Mouse (Mus musculus) lung, embryonic 14.5 days (tissue): ENCODE data around the gene 0610040J01Rik. TPM values are rescaled to one million over a fixed set of nuclear protein-coding genes. Genes with fewer than 3 reads are reported as not detected.
A peak's percentile ranks its signal among the peaks of the same experiment; 100 is the strongest.

ENCODE experiments used
- ATAC-seq: fragments of 200-750 bp; cut with Nextera tagmentation; 2 replicates; pipeline ENCODE4 v1.8.0; 2017; ENCODE audit warnings: mild to moderate bottlenecking, moderate TSS enrichment, moderate library complexity; ENCODE audit not compliant: insufficient read depth
- DNase-seq: peaks from one replicate; pipeline ENCODE4 v3.0.0-alpha.2; 2015
- H3K27ac ChIP-seq: fragments of 300-500 bp; sonication (generic); 2 replicates; pipeline ENCODE4 v1.5.1; 2014; ENCODE audit warnings: low read depth, mild to moderate bottlenecking, moderate library complexity
- H3K27me3 ChIP-seq: fragments of 300-500 bp; sonication (generic); 2 replicates; pipeline ENCODE4 v1.6.1; 2014; ENCODE audit warnings: low read length, control low read depth; ENCODE audit not compliant: insufficient read depth
- H3K36me3 ChIP-seq: fragments of 300-500 bp; sonication (generic); 2 replicates; pipeline ENCODE4 v1.6.1; 2014; ENCODE audit warnings: control low read depth; ENCODE audit not compliant: insufficient read depth
- H3K4me1 ChIP-seq: fragments of 300-500 bp; sonication (generic); 2 replicates; pipeline ENCODE4 v1.6.1; 2014; ENCODE audit warnings: antibody characterized with exemption, control low read depth; ENCODE audit not compliant: insufficient read depth
- H3K4me2 ChIP-seq: fragments of 300-500 bp; sonication (generic); 2 replicates; pipeline ENCODE4 v1.6.1; 2014; ENCODE audit warnings: mild to moderate bottlenecking
- H3K4me3 ChIP-seq: fragments of 300-500 bp; sonication (generic); 2 replicates; pipeline ENCODE4 v1.5.1; 2014; ENCODE audit warnings: low read depth, low read length
- H3K9ac ChIP-seq: fragments of 300-500 bp; sonication (generic); 2 replicates; pipeline ENCODE4 v1.6.1; 2014
- H3K9me3 ChIP-seq: fragments of 300-500 bp; sonication (generic); 2 replicates; pipeline ENCODE4 v1.6.1; 2016; ENCODE audit warnings: low read depth, low read length, control low read depth
- CTCF ChIP-seq: IDR thresholded peaks from 2 replicates; pipeline ENCODE4 v1.5.1; 2016; ENCODE audit warnings: antibody characterized with exemption, low read depth
- WGBS: fragments of 180-500 bp; shearing (Covaris S2); extraction: QIAGEN DNeasy Blood & Tissue Kit; methylation state at CpG from one replicate; pipeline ENCODE4 v1.1.7; 2014; 5-methylcytosine and 5-hydroxymethylcytosine counted together
- polyA plus RNA-seq: library from polyadenylated mRNA; unstranded; fragments of >200 nt; fragmentation: Nextera tagmentation; extraction: Ambion mirVana; gene quantifications from 2 replicates; pipeline ENCODE4 v1.2.1, GENCODE M21; 2014

0610040J01Rik gene
- polyA plus RNA-seq, 1 experiment from 2014 or later = 16.7 TPM

DNA sequence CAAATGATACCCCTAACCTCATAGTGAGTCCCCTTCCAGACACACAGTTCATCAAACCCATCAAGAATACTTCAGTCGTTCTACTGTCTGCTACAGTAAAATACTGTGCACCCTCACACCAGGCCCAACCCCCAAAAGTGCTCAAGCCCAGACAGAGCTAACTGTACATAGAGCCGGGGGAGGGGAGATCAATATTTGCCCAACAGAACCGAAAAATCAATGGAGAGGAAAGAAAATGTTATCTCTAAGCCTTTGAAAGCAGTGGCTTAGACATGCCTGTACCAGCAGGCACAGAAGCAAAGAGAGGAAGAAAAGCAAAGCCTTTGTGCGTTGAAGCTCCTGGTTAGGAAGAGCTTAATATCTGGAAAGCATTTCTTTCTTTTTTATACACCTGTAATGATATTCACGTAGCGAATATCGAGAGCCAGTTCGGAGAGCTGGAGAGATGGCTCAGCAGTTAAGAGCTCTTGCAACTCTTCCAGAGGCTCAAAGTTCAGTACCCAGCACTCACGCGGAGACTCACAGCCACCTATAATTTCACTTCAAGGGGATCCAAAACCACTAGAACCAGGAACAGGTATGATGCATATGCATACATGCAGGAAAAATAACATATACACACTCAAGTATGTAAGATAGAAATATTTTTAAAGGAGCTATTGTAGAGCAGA lies 23.9 kb upstream of the 0610040J01Rik start:
- Histone ChIP-seq H3K27ac (no peak overlapping the region), H3K9me3 (no peaks in the 10 kb centered on the region), H3K36me3 (no peaks in the 10 kb centered on the region), H3K9ac (no peak overlapping the region), H3K4me1 (no peaks in the 10 kb centered on the region), H3K27me3 (no peaks in the 10 kb centered on the region), H3K4me3 (no peak overlapping the region), H3K4me2 (no peak overlapping the region)
- DNase-seq = no peak
- ATAC-seq = no peak
- WGBS = 73% methylated on average over 10 of the region's 10 CpGs
- TF ChIP-seq CTCF = no peak

DNA sequence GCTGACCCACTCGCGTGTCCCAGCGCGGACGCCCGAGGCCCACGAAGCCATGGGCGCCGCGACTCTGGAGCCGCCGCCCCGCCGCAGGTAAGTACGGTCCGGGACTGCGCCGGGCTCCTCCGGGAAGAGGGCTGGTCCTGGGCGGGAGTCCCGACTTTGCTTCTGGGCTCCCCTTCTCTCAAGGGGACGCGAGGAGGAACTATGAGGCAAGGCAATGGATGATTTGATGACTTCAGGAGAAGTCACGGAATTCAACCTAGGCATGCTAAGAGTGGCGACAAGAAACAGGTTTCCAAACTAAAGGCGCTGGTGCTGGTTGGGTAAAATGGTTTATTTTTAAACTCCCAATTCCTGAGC lies 324 bp downstream of the 0610040J01Rik start:
- ATAC-seq = no peak
- Histone ChIP-seq H3K27ac (no peak overlapping the region), H3K9me3 (no peaks in the 10 kb centered on the region)

DNA sequence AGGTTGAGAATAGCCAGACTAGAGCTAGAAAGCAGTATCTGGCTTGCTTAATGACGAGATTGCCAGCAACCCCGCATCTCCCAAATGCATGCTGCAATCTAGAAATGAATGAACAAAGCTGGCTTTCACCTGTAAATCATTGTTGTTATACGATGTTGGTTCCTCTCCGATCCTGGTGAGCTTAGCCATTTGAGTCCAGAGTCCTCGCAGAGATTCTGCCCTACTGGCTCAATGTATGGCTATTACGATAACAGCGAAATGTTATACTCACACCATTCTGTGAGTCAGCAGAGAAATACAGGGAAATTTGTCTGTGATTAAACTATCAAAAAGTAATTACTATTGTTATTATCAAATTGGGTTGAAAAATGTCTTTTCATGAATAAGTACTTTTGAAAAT lies 4.5 kb downstream of the 0610040J01Rik start:
- Histone ChIP-seq H3K27me3 (peaks cover 7% of the 10 kb centered on the region; the same call in 1 of the 2 replicates), H3K4me3 (no peak overlapping the region), H3K36me3 (no peaks in the 10 kb centered on the region), H3K4me2 (no peak overlapping the region), H3K4me1 (0 out of 2 replicates have a peak, but pooled peaks cover 5% of the 10 kb centered on the region), H3K9ac (no peak overlapping the region), H3K9me3 (no peaks in the 10 kb centered on the region), H3K27ac (no peak overlapping the region)
- ATAC-seq = no peak
- no peak for TF ChIP-seq CTCF
- DNase-seq = no peak
- 83% methylated on average over 7 of the region's 7 CpGs for WGBS

More for the DNA sequence above, 324 bp downstream of the 0610040J01Rik start:
- WGBS = under 1% methylated on average over 26 of the region's 26 CpGs
- H3K4me3 ChIP-seq = peak overlapping the region; percentile 53
- H3K36me3 ChIP-seq = no peaks in the 10 kb centered on the region
- H3K4me1 ChIP-seq = 0 out of 2 replicates have a peak, but pooled peaks cover 5% of the 10 kb centered on the region
- no peak for TF ChIP-seq CTCF
- no peak for DNase-seq
- peak overlapping the region; percentile 53 for H3K9ac ChIP-seq
- peak overlapping the region; percentile 93 for H3K4me2 ChIP-seq
- peaks cover 7% of the 10 kb centered on the region; the same call in 1 of the 2 replicates for H3K27me3 ChIP-seq

DNA sequence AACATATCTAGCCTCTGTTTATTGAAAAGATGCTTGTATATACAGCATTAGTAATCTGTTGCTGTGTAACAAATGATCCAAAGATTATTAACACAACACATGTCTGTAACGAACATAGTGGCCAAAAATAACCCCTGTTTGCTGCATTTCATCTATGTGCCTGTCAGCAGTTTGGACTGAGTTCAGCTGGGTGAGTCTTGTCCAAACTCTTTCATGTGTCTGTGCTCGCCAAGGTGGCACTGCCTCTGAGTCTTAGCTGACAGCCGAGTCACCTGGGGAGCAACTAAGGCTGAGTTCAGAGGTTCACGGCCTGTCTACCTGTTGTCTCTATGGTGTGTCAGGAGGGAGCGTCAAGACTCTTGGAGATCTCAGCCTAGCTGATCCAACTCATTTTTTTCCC lies 5.1 kb downstream of the 0610040J01Rik start:
- Histone ChIP-seq H3K4me2 (no peak overlapping the region), H3K9ac (no peak overlapping the region), H3K27ac (no peak overlapping the region), H3K36me3 (no peaks in the 10 kb centered on the region), H3K9me3 (no peaks in the 10 kb centered on the region), H3K27me3 (peaks cover 7% of the 10 kb centered on the region; the same call in 1 of the 2 replicates), H3K4me1 (0 out of 2 replicates have a peak, but pooled peaks cover 2% of the 10 kb centered on the region), H3K4me3 (no peak overlapping the region)
- peak; percentile 11 for DNase-seq
- ATAC-seq = no peak
- 56% methylated on average over 5 of the region's 5 CpGs for WGBS
- no peak for TF ChIP-seq CTCF

GRCm38 (mm10) chr5:63818975-63819374 lies 6.8 kb downstream of the 0610040J01Rik start:
- Histone ChIP-seq H3K4me3 (no peak overlapping the region), H3K27me3 (no peaks in the 10 kb centered on the region), H3K27ac (peak overlapping the region; percentile 37; the same call in 1 of the 2 replicates), H3K9ac (no peak overlapping the region), H3K4me1 (0 out of 2 replicates have a peak, but pooled peaks cover 3% of the 10 kb centered on the region), H3K9me3 (no peaks in the 10 kb centered on the region), H3K4me2 (no peak overlapping the region), H3K36me3 (no peaks in the 10 kb centered on the region)
- DNase-seq = no peak
- WGBS = 51% methylated on average over 4 of the region's 4 CpGs
- no peak for ATAC-seq
- TF ChIP-seq CTCF = no peak

DNA sequence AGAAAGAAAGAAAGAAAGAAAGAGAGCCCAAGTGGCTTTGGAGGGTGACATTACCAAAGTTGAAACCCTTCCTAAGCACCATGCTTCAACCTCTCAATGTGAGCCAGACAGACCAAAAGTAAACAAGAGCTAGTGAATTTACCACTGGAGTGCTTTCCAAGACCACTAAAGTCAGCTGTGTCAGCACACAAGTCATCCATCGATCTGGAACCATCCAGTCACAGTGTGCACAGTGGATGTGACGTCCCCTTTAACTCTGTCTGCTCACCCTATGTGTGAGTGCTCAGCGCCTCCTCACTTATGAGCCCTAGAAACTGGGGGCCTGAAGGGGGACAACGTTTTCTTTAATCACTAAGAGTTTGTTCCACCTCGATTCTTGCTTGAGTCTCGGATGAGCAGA lies 7.4 kb downstream of the 0610040J01Rik start:
- 0 out of 2 replicates have a peak, but pooled peaks cover 4% of the 10 kb centered on the region for H3K4me1 ChIP-seq
- no peaks in the 10 kb centered on the region for H3K36me3 ChIP-seq
- WGBS = 41% methylated on average over 6 of the region's 6 CpGs
- no peak overlapping the region for H3K4me2 ChIP-seq
- TF ChIP-seq CTCF = no peak
- DNase-seq = peak; percentile 36
- H3K9ac ChIP-seq = no peak overlapping the region
- H3K27me3 ChIP-seq = no peaks in the 10 kb centered on the region
- ATAC-seq = peak; percentile 78
- H3K4me3 ChIP-seq = no peak overlapping the region
- peak overlapping the region; percentile 25; the same call in 1 of the 2 replicates for H3K27ac ChIP-seq
- no peaks in the 10 kb centered on the region for H3K9me3 ChIP-seq

DNA sequence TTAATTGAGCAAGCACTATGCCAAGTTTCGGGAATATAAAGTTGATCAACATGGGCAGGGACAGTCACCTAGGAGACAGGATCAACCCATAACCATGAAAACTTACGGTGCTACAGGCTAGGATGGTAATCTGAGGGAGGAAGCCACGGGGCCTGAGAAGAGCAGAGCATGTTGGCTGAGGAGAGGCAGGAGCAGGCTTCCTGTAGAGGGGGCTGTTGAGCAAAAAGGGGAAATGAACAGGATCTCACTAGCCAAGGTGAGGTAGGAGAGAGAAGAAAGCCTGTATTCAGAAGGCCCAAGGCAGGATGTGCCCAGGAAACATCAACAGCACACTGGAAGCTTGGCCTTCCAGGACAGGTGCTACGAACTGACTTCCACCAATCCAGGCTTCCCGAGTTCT lies 9.0 kb downstream of the 0610040J01Rik start:
- no peak for TF ChIP-seq CTCF
- no peak for ATAC-seq
- H3K27ac ChIP-seq = peak overlapping the region; percentile 67

More for the DNA sequence above, 9.0 kb downstream of the 0610040J01Rik start:
- H3K36me3 ChIP-seq = no peaks in the 10 kb centered on the region
- H3K9ac ChIP-seq = no peak overlapping the region
- no peak for DNase-seq
- 83% methylated on average over 5 of the region's 5 CpGs for WGBS
- no peaks in the 10 kb centered on the region for H3K9me3 ChIP-seq
- H3K4me3 ChIP-seq = no peak overlapping the region
- no peak overlapping the region for H3K4me2 ChIP-seq
- H3K27me3 ChIP-seq = no peaks in the 10 kb centered on the region
- H3K4me1 ChIP-seq = 0 out of 2 replicates have a peak, but pooled peaks cover 4% of the 10 kb centered on the region
